Mouse (Mus musculus) liver, embryonic 14.5 days (tissue): ENCODE results near the gene Asl. TPM values are rescaled to one million over a fixed set of nuclear protein-coding genes. Genes with fewer than 3 reads are reported as not detected.

Experiments used
- ATAC-seq: fragments of 200-750 bp; cut with Nextera tagmentation; 2 replicates; pipeline ENCODE4 v1.8.0; 2017; ENCODE audit warnings: moderate number of reproducible peaks, mild to moderate bottlenecking, moderate library complexity; ENCODE audit not compliant: insufficient read depth
- DNase-seq, 3 experiments: peaks; one replicate each; pipeline ENCODE4 v3.0.0-alpha.2; 2012 to 2013; ENCODE audit warnings: low read depth in 3 of 3, low spot score in 3 of 3
- H3K27ac ChIP-seq: fragments of 300-500 bp; sonication (generic); 2 replicates; pipeline ENCODE4 v1.5.1; 2014; ENCODE audit warnings: moderate library complexity, mild to moderate bottlenecking, control low read depth, inconsistent platforms
- H3K27me3 ChIP-seq: fragments of 300-500 bp; sonication (generic); 2 replicates; pipeline ENCODE4 v1.6.1; 2014; ENCODE audit warnings: mild to moderate bottlenecking, low read length, moderate library complexity; ENCODE audit not compliant: control insufficient read depth, insufficient read depth
- H3K36me3 ChIP-seq: fragments of 300-500 bp; sonication (generic); replicated peaks from 2 replicates; pipeline ENCODE4 v1.6.1; 2014; ENCODE audit warnings: low read depth; ENCODE audit not compliant: control insufficient read depth, insufficient read depth
- H3K4me1 ChIP-seq, 2 experiments: fragments of 200-500 bp in 1 of 2; fragments of 300-500 bp in 1 of 2; sonication (generic) in 1 of 2; replicated peaks; 2 replicates each; pipeline ENCODE4 v1.6.1; 2012 to 2014; ENCODE audit warnings: antibody characterized with exemption in 1 of 2, inconsistent platforms in 1 of 2, low read length in 1 of 2; ENCODE audit not compliant: control insufficient read depth in 2 of 2, insufficient read depth in 2 of 2
- H3K4me2 ChIP-seq: fragments of 300-500 bp; sonication (generic); 2 replicates; pipeline ENCODE4 v1.6.1; 2014; ENCODE audit warnings: low read depth, mild to moderate bottlenecking, control low read depth, moderate library complexity
- H3K4me3 ChIP-seq, 2 experiments: fragments of 200-500 bp in 1 of 2; fragments of 300-500 bp in 1 of 2; sonication (generic) in 1 of 2; 2 replicates each; pipeline ENCODE4 v1.5.1; 2012 to 2014; ENCODE audit warnings: low read depth in 2 of 2, low read length in 2 of 2, mild to moderate bottlenecking in 2 of 2, control low read depth in 1 of 2, inconsistent platforms in 1 of 2, moderate library complexity in 1 of 2; ENCODE audit not compliant: insufficient read depth in 1 of 2
- H3K9ac ChIP-seq: fragments of 300-500 bp; sonication (generic); replicated peaks from 2 replicates; pipeline ENCODE4 v1.6.1; 2014; ENCODE audit warnings: mild to moderate bottlenecking, control low read depth, moderate library complexity
- H3K9me3 ChIP-seq: fragments of 300-500 bp; sonication (generic); 2 replicates; pipeline ENCODE4 v1.6.1; 2016; ENCODE audit warnings: low read length, mixed read lengths; ENCODE audit not compliant: control insufficient read depth
- CTCF ChIP-seq: IDR thresholded peaks from 2 replicates; pipeline ENCODE4 v1.5.1; 2016; ENCODE audit warnings: antibody characterized with exemption, low read depth, control low read depth
- EP300 ChIP-seq: IDR thresholded peaks from 2 replicates; pipeline ENCODE4 v1.6.1; 2016; ENCODE audit warnings: antibody characterized with exemption, low read depth
- WGBS: fragments of 180-500 bp; shearing (Covaris S2); extraction: QIAGEN DNeasy Blood & Tissue Kit; methylation state at CpG from one replicate; pipeline ENCODE4 v1.1.7; 2014; ENCODE audit not compliant: insufficient replicate concordance; 5-methylcytosine and 5-hydroxymethylcytosine counted together
- polyA plus RNA-seq, 2 experiments: library from polyadenylated mRNA; depleted of rRNA in 1 of 2; stranded (reverse) in 1 of 2; unstranded in 1 of 2; fragments of >200 nt; fragmentation: Nextera tagmentation in 1 of 2; extraction: Ambion mirVana in 1 of 2; gene quantifications; 2 replicates each; pipeline versions ENCODE4 v1.2.1 to v1.2.3; 2012 to 2014

Asl gene
- polyA plus RNA-seq, 2 experiments, result 30.4 to 39.8 TPM

GRCm38 (mm10) chr5:130031410-130032390 lies 2.7 kb upstream of the Asl start:
- no peaks in the 10 kb centered on the region for H3K27me3 ChIP-seq
- 82% methylated on average over 19 of the region's 19 CpGs for WGBS
- TF ChIP-seq CTCF, result no peak
- no peak for TF ChIP-seq EP300
- no peak overlapping the region for H3K4me2 ChIP-seq
- ATAC-seq (no peak), DNase-seq (no peak)
- peaks cover 6 to 20% of the 10 kb centered on the region in 2 experiments for H3K4me1 ChIP-seq
- H3K36me3 ChIP-seq, result peaks cover 5% of the 10 kb centered on the region; the same call in 1 of the 2 replicates
- no peak overlapping the region for H3K27ac ChIP-seq
- H3K9ac ChIP-seq, result no peak overlapping the region
- H3K4me3 ChIP-seq, result no peak overlapping the region
- H3K9me3 ChIP-seq, result no peaks in the 10 kb centered on the region

GRCm38 (mm10) chr5:130027696-130028095 lies 1.4 kb downstream of the Asl start:
- DNase-seq (no peak), ATAC-seq (no peak)
- Histone ChIP-seq H3K4me2 (no peak overlapping the region), H3K9me3 (no peaks in the 10 kb centered on the region), H3K27ac (no peak overlapping the region), H3K27me3 (no peaks in the 10 kb centered on the region), H3K4me3 (no peak overlapping the region), H3K9ac (no peak overlapping the region), H3K4me1 (peaks cover 0 to 16% of the 10 kb centered on the region in 2 experiments), H3K36me3 (no peaks in the 10 kb centered on the region)
- TF ChIP-seq EP300 (no peak), CTCF (no peak)
- 69% methylated on average over 7 of the region's 7 CpGs for WGBS

- Histone ChIP-seq H3K4me2 (no peak overlapping the region), H3K27me3 (no peaks in the 10 kb centered on the region), H3K9ac (no peak overlapping the region), H3K4me3 (no peak overlapping the region), H3K27ac (no peak overlapping the region), H3K36me3 (no peaks in the 10 kb centered on the region), H3K4me1 (peaks cover 0 to 16% of the 10 kb centered on the region in 2 experiments), H3K9me3 (no peaks in the 10 kb centered on the region)
- DNase-seq, result no peak
- ATAC-seq, result no peak
- WGBS, result 48% methylated on average over 5 of the region's 5 CpGs
- TF ChIP-seq CTCF (no peak), EP300 (no peak)
These were observed 1.9 kb downstream of the Asl start for GRCm38 (mm10) chr5:130027134-130027533.

- peak overlapping the region; percentile 71 for H3K27ac ChIP-seq
- ATAC-seq (peak; percentile 88), DNase-seq (peak; percentile 79 to 89 (median 82))
- H3K4me2 ChIP-seq, result peak overlapping the region; percentile 71
- H3K9me3 ChIP-seq, result no peaks in the 10 kb centered on the region
- H3K9ac ChIP-seq, result peak overlapping the region; percentile 49
- H3K4me3 ChIP-seq, result peak overlapping the region; percentile 54 to 71
- TF ChIP-seq CTCF (peak; percentile 94), EP300 (no peak)
- under 1% methylated on average over 32 of the region's 32 CpGs for WGBS
- no peaks in the 10 kb centered on the region for H3K36me3 ChIP-seq
- H3K4me1 ChIP-seq, result peaks cover 0 to 9% of the 10 kb centered on the region in 2 experiments
- H3K27me3 ChIP-seq, result no peaks in the 10 kb centered on the region
These were observed 5.1 kb downstream of the Asl start for GRCm38 (mm10) chr5:130023767-130024539.
